Mouse (Mus musculus): ENCODE data around the gene Olfr1278. TPM values are rescaled to one million over a fixed set of nuclear protein-coding genes. Genes with fewer than 3 reads are reported as not detected.
"Not testable (repeated sequence)": the region's sequence is repeated elsewhere in the genome, so short reads cannot be mapped to it uniquely, and the experiment has no call there.

Olfr1278 gene
- polyA plus RNA-seq (2017; shearing (Covaris generic)), result not detected

- ATAC-seq, result no peak
Measured at GRCm38 (mm10) chr2:111289836-111290235, at the start of gene Olfr1278. Gene Olfr1278 (plus strand): TSS chr2:111290136.

GRCm38 (mm10) chr2:111254216-111254615 is 35.7 kb upstream of the Olfr1278 start, which contains the start of gene Olfr1276:
Gene Olfr1276 (plus strand): TSS chr2:111254516.
- no peak for ATAC-seq

DNA sequence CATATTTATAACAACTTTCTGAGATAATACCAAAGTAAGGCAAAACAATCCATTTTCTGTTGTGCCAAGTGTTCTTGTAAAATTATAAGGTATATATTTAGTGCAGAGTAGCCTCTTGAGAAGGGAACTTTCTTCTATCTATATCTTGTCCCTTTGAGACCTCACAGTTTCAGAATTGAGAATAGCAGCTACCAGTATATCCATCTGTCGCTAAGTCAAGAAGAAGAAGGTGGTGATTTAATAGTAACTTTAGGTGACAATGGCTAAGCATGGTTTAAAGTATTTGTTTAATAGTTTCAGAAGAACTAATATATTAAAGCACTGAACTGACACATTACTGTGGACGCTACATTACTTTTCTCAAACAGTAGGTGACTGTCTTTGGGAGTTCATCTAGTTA is 15.9 kb upstream of the Olfr1278 start, which contains the start of gene Olfr1277:
Olfr1277 (minus strand) TSS at position 101 of the 400 bp plus-strand sequence.
- ATAC-seq, result no peak

DNA sequence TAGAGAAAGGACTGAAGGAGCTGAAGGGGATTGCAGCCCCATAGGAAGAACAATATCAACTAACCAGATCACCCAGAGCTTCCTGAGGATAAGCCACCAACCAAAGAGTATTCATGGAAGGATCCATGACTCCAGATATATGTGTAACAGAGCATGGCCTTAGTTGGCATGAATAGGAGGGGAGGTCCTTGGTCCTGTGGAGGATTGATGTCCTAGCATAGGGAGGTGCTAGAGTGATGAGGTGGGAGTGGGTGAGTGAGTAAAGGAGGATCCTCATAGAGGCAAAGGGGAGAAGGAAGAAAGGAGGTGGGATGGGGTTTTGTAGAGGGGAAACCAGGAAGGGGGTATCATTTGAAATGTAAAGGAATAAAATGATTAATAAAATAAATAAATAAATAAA is 8.6 kb downstream of the Olfr1278 start:
- ATAC-seq, result no peak

DNA sequence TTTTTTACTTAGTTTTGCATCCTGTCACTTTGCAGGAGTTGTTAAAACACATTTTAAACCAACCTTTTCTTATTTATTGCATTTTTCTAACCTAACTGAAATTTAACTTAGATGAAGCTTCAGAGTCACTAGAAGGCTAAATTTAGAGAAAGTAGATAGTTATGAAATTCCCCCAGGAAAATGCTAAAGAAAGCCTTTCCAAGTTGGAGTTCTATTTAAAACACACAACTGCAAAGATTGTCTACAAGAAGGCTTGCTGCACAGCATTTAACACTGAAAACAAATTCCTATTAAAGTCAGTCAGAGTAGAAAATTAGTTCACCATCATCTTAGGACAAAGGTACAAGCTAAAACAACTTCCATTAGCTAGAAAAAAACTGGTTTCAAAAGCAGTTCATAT is 10.4 kb downstream of the Olfr1278 start, which contains the start of gene Olfr1279:
Olfr1279 (plus strand) TSS at position 262 of the 400 bp plus-strand sequence.
- no peak for ATAC-seq

- ATAC-seq, result no peak
Measured at GRCm38 (mm10) chr2:111313717-111314116, 23.8 kb downstream of the Olfr1278 start, which contains the start of gene Olfr1280. Gene Olfr1280 (plus strand): TSS chr2:111314017.

GRCm38 (mm10) chr2:111326220-111326619 is 36.3 kb downstream of the Olfr1278 start, which contains the start of gene Olfr1281:
Gene Olfr1281 (plus strand): TSS chr2:111326520.
- ATAC-seq, result no peak

- ATAC-seq, result not testable (repeated sequence)
Measured at GRCm38 (mm10) chr2:111333721-111334120, 43.8 kb downstream of the Olfr1278 start.

DNA sequence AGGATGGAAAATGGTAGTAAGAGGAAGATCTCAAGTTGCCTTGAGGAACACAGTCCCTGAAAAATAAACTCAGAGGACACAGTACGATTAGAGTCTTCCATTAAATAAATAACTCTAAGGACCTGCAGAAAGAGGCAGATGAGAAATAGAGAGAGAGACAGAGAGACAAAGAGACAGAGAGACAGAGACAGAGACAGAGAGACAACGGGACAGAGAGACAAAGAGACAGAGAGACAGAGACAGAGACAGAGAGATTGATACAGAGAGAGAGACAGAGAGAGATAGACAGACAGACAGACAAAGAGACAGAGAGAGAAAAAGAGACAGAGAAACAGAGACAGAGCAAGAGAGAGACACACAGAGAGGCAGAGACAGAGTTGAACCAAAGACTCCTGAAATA is 46.0 kb downstream of the Olfr1278 start, which contains the start of gene Olfr1282:
Olfr1282 (minus strand) TSS at position 101 of the 400 bp plus-strand sequence.
- no peak for ATAC-seq

Other genes starting within 250 kb of the Olfr1278 start
- not detected for gene Gm13941, start 184.2 kb upstream of the Olfr1278 start, polyA plus RNA-seq (2017; shearing (Covaris generic))
- gene Gm15130, start 137.2 kb upstream of the Olfr1278 start, polyA plus RNA-seq (2017; shearing (Covaris generic)), result not detected
- gene 4930430A15Rik, start 60.5 kb upstream of the Olfr1278 start, polyA plus RNA-seq (2017; shearing (Covaris generic)), result not detected
- gene Olfr1275, start 54.9 kb upstream of the Olfr1278 start, polyA plus RNA-seq (2017; shearing (Covaris generic)), result not detected
- gene Olfr1276, start 35.6 kb upstream of the Olfr1278 start, polyA plus RNA-seq (2017; shearing (Covaris generic)), result not detected
- not detected for gene Olfr1277, start 16.0 kb upstream of the Olfr1278 start, polyA plus RNA-seq (2017; shearing (Covaris generic))
- not detected for gene Olfr1279, start 10.5 kb downstream of the Olfr1278 start, polyA plus RNA-seq (2017; shearing (Covaris generic))
- gene Olfr1280, start 23.9 kb downstream of the Olfr1278 start, polyA plus RNA-seq (2017; shearing (Covaris generic)), result not detected
- gene Olfr1281, start 36.4 kb downstream of the Olfr1278 start, polyA plus RNA-seq (2017; shearing (Covaris generic)), result not detected
- gene Olfr1282, start 45.9 kb downstream of the Olfr1278 start, polyA plus RNA-seq (2017; shearing (Covaris generic)), result not detected
- gene Olfr1283, start 76.7 kb downstream of the Olfr1278 start, polyA plus RNA-seq (2017; shearing (Covaris generic)), result not detected
- not detected for gene Olfr1284, start 85.4 kb downstream of the Olfr1278 start, polyA plus RNA-seq (2017; shearing (Covaris generic))
- gene Olfr1286, start 133.0 kb downstream of the Olfr1278 start, polyA plus RNA-seq (2017; shearing (Covaris generic)), result not detected
- not detected for gene Olfr1287, start 159.0 kb downstream of the Olfr1278 start, polyA plus RNA-seq (2017; shearing (Covaris generic))
- not detected for gene Olfr1288, start 184.0 kb downstream of the Olfr1278 start, polyA plus RNA-seq (2017; shearing (Covaris generic))
- gene Olfr1289, start 190.7 kb downstream of the Olfr1278 start, polyA plus RNA-seq (2017; shearing (Covaris generic)), result not detected
- not detected for gene Olfr1290, start 203.7 kb downstream of the Olfr1278 start, polyA plus RNA-seq (2017; shearing (Covaris generic))
- gene Olfr1291-ps1, start 207.0 kb downstream of the Olfr1278 start, polyA plus RNA-seq (2017; shearing (Covaris generic)), result not detected
- gene Olfr1293-ps, start 235.1 kb downstream of the Olfr1278 start, polyA plus RNA-seq (2017; shearing (Covaris generic)), result not detected